Mouse (Mus musculus) layer of hippocampus, adult 18-20 months (tissue): Measurements from ENCODE around the gene D17H6S53E. TPM values are rescaled to one million over a fixed set of nuclear protein-coding genes. Genes with fewer than 3 reads are reported as not detected.
A peak's percentile ranks its signal among the peaks of the same experiment; 100 is the strongest.

Experiments used
- DNase-seq, 2 experiments: peaks; one replicate each; pipeline ENCODE4 v3.0.0; 2022; ENCODE audit warnings: low spot score in 2 of 2
- total RNA-seq, 2 experiments: library from RNA; stranded (reverse); gene quantifications; 2 replicates each; pipeline ENCODE4 v1.2.3; 2021

D17H6S53E gene
- total RNA-seq, 2 experiments from 2014 or later: 22.5 to 28.9 TPM

DNA sequence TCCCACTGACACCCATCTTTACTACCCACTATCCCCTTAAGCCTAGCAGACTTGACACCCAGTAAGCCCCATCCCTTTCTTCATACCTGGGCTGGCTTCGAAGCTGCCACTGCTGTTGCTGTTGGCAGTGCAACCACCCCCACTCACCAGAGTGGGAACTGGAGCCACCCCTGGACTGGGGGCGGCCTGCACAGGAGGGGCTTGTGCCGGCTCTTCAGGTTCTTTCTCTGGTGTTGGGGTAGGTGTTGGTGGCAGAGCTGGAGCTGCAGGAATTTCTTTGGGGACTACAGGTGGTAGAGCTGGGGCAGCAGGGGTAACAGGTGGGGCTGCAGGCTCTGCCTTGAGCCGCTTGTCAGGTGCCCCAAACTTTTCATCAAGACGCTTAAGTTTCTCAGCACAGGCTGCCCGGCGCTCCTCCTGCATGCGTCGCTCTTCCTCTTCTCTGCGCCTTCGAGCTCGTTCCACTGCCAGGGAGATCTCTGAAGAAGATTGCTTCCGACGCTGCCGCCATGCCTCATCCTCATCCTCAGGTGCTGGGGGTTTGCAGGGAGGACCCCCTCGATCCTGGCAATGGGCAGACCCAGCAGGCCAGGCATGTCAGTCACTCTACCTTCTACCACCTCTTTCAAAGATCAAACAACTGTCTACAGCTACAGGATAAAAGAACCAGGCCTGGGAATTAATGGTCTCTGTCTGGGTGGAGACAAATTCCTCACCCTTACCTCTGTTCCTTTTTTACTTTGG, 32.8 kb downstream of the D17H6S53E start:
- DNase-seq: no peak

DNA sequence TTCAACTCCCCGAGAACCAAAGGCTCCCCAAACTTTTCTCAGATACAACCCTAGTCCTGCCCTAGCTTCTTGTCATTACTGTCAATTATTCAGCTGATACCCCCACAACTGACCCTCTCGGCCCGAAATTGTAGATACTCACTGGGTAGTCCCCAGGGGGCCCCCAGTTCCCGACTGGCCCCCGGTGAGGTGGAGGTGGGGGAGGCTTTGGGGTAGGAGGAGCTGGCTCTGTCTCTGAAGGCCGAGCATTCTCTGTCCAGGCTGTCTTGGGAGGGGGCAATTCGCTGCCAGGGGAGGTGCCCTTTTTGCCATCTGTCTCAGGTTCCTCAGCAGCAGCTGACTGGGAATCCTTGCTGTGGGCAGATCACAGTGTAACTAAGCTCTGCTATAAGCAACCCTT, 33.5 kb downstream of the D17H6S53E start:
- no peak for DNase-seq

DNA sequence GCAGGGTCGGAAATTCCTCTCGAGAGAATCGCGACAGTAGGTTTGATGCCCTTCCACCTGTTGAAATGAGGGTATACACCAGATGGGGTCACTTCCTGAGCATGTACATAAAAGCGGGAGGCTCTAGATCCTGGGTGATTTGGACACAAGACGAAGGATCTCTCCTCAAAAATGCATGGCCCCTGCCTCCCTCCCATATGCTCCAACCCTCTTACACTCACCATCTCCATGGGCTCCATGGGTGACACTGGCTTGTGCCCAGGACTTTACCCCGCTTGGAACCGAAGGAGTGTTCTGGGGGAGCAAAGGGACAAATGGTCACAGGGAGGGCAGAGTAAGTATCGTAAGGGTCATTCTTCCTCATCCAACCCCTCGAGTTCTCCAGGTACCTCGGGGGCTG, 35.2 kb downstream of the D17H6S53E start:
- no peak for DNase-seq

DNA sequence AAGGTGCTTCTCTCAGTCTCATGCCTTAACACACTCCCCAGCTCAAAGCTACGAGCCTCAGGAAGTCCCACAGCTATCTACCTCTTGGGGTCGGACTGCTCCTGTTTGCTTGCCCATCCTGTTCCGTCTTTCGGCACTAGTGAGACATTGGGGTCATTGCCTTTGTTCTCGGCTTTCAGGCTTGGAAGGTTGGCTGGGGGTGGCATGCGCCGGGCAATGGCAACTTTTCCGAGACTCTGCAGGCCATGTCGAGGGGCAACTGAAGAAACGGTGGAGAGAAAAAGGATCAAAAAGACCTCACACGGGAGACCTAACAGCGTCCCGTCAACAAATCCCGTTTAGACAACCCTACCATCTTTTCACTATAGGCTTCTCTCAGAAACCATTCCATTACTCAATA, 35.9 kb downstream of the D17H6S53E start:
- DNase-seq: no peak

DNA sequence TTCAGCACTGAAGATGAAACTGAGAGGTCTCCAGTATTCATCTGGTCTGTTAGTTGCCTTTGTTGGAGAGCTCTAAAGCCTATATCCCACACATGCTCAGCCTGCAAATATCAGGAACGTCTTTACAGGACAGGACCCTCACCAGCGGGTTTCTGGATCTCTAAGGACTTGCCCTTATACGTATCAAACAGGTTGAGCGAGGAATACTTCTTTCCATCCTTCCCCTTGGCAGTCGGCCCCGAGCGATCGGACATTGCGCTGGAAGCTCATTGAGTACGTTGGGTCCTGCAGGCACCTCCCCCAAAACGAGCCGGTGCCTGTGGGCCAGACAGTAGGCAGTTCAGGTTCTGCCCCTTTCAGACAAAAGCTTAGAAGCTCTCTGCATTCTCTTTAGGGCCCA, 36.6 kb downstream of the D17H6S53E start:
- DNase-seq: no peak

DNA sequence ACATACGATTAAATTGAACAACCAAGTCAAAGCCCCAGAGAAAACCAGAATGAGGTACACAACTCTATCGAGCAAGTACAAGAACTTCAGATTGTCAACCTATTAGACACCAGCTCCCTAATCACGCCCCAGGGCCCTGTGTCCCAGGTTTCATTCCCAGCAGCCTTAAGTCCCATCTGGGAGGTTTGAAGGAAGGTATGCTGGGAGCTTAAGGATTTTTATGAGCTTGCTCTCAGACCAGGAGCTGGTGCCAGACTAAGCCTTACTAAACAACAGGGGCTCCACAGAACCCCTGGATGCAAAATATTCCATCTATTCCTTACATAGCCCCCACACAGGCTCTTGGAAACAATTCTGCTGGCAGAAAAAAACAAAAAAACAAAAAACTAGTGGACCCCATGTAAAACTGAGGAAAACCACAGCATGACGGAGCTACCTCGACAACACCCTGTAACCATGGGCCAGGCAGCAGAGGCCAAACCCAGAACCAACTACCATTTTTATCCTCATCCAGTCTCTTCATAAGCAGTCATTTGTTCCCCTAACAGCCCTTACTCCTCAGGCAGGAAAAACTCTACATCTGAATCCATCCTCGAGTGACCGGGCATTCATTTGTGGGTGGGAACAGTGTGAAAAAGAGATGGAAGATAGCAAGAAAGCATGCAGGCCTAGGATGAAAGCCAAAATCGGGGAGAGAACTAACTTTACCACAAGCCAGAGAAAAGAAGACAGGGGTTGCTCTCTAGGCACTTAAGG, 37.3 kb downstream of the D17H6S53E start:
- no peak for DNase-seq

DNA sequence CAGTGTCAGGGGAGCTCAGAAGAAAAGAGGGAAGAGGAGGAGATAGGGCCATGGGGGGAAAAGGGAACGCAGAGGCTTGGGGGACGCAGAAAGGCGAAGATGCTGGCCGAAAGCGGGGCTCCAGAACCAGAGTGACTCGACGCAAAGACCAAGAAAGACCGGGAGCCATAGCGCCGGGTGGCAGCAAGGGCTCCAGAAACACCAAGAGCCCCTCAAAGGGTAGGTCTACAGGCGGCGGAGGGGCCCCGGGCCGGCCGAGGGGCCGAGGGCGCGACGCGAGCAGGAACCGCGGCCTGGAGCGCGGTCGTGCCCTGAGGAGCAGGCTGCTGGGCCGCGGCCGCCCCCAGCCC, 38.0 kb downstream of the D17H6S53E start:
- no peak for DNase-seq

DNA sequence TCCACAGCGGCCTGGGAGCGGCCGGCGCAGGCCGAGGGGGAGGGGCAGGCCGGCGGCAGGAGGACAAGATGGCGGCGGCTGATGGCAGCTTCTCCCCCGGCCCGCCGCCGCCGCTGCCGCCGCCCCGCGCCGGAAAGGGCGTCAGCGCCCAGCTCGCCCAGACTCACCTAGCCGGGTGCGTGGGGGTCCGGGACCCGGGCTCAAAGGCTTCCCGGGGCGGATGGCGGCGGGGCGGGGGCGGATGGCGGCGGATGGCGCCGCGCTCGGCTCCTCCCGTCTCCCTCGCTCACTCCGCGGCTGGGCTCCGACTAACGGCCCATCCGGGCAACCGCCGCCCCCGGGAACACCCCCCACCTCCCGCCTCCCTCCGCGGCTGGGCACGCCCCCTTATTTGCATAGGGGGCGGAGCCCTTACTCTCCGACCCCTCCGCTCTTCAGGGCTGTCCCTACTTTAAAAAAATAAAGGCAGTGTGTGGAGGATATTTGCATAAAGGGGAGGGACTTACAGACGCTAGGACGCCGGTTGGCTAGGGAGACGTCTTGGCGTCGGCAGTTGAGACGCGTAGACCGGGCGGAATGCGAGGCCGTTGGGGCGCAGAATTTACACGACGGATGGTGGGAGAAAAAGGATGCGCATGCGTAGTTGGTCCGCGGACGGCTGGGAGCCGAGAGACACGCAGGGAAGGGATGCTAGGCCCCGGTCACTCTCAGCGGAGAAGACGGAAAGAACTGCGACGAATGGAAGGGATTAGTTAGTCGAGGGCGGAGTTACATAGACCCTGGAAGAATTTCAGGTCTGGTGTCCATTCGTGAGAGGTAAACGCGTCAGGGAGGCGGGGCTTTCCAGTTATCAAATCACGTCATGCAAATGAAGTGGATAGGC, 38.6 kb downstream of the D17H6S53E start, which contains the start of gene Prrc2a:
TSS of gene Prrc2a (minus strand) at position 330 of the 883 bp plus-strand sequence.
- DNase-seq: peak; percentile 99

DNA sequence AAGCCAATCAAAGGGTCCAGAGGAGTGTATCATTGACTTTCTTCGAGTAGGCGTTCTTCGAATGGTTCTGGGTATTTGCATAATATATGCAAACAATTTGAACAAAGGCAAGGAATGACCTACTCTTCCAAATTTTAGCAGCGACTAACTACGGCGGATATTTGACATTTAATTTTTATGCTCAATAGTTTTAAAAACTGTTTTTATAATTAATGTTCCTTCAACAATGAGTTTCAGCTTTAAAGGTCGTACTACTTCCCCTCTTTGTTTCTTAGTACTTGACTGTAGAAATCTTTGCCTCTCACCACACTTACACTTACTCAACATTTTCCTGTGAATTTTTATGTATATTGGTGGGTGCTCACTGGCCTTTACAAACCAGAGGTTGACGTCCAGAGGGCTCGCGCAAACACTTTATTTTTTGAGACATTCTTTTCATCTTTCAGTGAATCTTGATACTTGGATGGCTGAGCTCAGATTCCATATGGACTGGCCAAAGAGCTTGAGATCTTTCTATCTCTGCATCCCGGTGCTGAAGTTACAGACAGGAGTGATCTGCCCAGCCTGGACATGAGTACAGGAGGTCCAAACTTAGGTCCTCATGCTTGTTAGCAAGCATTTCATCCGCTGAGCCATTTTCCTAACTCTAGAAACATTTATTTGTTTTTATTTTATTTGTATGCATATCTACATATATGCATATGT, 39.4 kb downstream of the D17H6S53E start:
- DNase-seq: no peak

DNA sequence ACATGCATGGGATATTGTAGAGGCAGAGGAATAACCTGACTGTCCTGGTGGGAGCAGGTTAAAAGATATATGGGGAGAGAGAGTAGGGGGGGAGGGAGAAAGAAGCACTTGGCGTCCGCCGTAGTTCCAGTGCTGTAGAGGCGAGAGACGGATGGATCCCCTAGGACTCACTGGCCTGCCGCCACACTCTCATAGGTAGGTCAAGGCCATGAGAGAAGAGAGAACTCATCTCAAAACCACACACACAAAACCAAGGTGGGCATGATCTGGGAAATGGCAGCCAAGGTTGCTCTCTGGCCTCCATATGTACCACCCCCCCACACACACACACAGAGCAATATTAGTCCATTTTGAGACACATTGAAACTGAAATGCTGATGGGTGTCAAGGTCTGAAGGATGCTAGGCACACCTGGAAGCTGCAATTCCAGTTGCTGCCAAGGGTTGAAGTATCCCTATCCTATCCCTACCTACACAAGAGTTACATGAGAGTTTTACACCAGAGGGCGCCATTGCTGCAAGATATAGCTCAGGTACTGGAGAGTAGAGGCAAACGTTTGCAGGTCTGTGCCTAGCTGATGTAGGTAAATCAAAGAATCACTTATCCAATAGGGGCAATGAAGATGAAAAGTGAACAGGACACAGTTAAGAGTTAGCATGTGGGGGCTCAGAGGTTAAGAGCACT, 40.3 kb downstream of the D17H6S53E start:
- DNase-seq: peak in 1 of 2 experiments; percentile 74

DNA sequence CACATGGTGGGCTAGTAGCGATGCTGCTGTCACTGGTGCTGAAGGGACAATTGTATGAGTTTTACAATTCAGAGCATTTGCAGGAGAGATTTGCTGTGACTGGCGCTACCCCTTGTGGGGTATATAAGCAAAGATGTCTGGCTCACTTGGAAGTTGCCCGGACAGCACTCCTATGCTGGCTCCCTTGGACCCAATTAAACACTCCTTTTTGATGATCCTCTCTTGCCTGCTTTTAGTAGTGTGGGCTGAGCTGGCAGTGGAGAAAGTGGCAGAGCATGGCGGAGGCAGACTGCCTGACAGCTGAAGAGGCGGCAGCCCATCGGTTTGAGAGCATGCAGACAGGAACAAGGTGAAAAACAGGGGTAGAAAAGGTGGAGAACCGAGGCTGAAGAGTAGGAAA, 41.6 kb downstream of the D17H6S53E start:
- DNase-seq: no peak

DNA sequence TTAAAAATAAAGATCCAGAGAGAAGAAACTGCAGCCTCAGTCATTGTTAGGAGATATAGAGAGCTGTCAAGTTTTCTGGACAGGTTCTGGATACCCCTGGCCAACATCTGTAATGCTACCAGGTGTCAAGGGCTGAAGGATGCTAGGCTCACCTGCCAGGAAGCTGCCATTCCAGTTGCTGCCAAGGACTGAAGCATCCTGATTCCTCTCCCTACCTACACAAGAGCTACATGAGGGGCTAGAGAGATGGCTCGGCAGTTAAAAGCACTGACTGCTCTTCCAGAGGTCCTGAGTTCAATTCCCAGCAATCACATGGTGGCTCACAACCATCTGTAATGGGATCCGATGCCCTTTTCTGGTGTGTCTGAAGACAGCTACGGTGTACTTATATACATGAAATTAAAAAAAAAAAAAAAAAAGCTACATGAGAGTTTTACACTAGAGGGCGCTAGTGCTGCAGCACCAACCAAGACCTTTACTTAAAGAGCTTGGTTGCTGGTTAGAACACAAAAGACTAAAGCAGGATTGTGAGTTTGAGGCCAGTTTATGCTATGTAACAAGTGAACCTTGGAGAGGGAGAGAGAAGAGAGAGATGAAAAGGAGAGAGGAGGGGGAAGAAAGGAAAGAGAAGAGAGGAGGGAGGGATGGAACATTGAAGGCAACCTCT, 42.5 kb downstream of the D17H6S53E start:
- no peak for DNase-seq

DNA sequence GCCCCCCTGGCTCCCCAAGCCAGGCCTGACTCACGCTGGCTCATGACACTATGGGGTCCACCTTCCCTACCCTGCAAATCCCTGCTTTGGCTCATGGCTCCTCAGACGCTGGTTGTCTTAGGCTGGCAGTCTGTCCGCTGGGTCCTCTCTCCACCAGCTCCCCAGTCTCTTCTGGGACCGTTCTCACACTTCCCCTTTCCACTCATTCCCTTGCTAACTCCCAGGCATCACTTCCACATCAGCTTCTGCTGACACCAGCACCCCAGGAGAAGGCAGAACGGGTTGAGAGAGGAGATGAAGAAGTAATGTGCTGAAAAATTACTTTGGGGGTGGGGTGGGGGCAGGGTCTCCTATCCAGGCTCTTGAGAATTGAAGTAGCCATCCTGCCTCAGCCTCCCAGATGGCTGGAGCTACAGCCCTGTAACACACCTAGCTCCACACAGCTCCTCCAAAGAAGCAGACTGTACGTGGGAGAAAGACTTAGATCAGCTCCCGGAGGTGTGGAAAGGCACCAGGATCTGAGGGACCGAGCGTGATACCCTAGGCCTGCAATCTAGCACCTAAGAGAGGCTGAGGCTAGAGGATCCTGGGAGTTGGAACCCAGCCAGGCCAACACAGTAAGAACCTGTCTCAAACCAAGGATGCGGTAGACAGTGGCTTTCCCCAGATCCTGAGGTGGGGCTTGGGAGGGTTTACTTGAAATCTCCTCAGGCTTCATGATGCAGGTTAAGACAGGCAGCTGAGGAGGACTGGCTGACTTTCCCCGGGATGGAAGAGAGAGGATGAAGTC, 46.5 kb downstream of the D17H6S53E start:
- DNase-seq: no peak

DNA sequence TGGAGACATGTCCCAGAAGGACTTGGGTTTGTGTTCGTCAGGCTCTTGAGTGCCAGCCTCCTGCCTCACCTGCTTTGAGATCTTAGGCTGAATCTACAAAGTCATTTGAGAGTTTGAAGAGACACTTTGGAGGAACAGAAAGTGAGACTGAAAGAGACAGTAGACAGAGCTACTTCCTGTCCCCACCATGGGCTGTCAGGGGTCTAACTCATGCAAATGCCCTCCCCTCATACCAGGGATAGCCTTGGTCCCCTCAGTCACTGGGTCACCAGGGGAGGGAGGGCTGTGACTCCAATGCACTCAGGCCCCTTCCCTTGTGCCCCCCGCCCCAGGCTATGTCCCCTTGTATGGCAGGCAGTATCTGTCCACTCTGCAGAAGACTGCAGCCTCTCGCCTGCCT, 47.2 kb downstream of the D17H6S53E start:
- no peak for DNase-seq

DNA sequence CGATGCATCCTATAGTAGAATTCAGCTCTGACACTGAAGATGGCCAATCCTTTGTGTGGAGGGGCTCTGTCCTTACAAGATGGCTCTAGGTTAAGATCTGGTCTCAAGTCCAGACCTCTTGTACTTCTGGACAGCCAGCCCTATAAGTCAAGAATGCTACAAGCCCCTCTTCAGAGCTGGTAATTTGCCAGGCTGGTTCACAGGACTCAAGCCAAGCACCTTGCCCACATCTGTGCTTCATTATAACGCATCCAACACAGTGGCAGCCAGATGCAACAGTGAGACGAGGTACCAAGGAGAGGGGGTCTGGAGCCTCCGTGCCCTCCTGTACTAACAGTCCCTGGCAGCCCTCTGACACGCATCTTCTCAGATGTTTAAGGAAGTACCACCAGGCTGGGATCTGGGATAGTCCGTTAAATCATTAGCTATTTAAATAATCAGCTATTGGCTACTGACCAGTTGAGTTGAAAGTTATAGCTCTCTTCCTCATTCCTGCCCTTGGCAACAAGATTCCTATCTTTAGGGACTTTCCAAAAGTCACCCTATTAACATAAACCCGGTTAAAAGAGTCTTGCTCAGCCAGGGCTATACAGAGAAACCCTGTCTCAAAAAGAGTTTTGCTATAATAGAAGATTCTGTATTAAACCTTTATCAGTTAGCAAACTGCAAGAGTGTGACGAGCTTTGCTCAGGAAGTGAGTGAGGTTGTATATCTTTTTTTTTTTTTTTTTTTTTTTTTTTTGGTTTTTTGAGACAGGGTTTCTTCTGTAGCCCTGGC, 48.2 kb downstream of the D17H6S53E start:
- no peak for DNase-seq

DNA sequence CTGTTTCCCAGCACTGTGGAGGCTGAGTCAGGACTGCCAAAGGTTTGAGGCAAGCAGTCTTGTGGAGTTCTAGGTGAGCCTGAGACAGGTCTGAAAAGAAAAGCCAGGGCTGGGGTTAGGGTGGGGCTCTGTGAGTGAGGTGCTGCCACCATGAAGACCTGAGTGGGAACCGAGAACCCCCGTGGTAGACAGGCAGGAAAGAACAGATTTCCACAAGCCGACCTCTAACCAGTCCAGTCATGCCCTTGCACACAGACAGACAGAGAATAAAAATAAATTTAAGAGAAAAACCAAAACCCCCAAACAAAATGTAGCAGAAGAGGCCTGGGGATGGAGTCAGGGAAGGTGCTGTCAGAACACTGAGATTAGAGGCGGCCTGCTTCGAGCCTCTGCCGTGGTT, 49.2 kb downstream of the D17H6S53E start:
- DNase-seq: no peak

DNA sequence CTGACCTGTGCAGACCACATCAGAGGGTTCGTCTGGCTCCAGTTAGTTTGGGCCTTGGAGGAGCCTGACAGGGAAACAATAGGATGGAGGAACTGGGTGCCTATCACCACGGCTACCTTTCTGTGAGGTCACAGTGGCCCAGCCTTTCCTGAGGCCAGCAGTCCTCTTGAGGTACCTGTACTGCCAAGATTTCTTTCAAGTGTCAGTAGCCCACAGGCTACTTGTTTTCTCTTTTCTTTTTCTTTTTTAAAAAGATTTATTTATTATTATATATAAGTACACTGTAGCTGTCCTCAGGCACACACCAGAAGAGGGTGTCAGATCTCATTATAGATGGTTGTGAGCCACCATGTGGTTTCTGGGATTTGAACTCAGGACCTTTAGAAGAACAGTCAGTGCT, 49.8 kb downstream of the D17H6S53E start, which contains the start of gene Aif1:
TSS of gene Aif1 (minus strand) at position 101 of the 400 bp plus-strand sequence.
- DNase-seq: no peak
